Mouse (Mus musculus) C2C12 (cell line): ENCODE measurements around the gene Fat4.

ENCODE experiments used
- CTCF ChIP-seq: IDR thresholded peaks from one replicate; pipeline ENCODE4 v1.5.1; 2011; ENCODE audit not compliant: control insufficient read depth, insufficient read depth, insufficient read length
- MYOG ChIP-seq: IDR thresholded peaks from one replicate; pipeline ENCODE4 v1.6.1; 2011; ENCODE audit not compliant: control insufficient read depth, insufficient read length; ENCODE audit errors: extremely low read depth
- USF1 ChIP-seq: IDR thresholded peaks from one replicate; pipeline ENCODE4 v1.6.1; 2011; ENCODE audit warnings: low read depth, mild to moderate bottlenecking, control low read depth, moderate library complexity

- TF ChIP-seq CTCF = no peak
- TF ChIP-seq USF1 = no peak
- no peak for TF ChIP-seq MYOG
Measured at GRCm38 (mm10) chr3:38989181-38989580, 102.4 kb downstream of the Fat4 start.
